Mouse (Mus musculus): Measurements from ENCODE around the gene Sema3a. TPM values are rescaled to one million over a fixed set of nuclear protein-coding genes. Genes with fewer than 3 reads are reported as not detected.

The Sema3a gene
- polyA plus RNA-seq, 1 experiment from 2014 or later: 23.1 TPM

GRCm38 (mm10) chr5:13505839-13506499, 380.8 kb downstream of the Sema3a start:
- Histone ChIP-seq H3K27ac (ENCODE audit: low read depth, low read length) (no peak overlapping the region), H3K9ac (ENCODE audit: low read depth, low read length) (no peak overlapping the region), H3K4me3 (ENCODE audit: low read depth, low read length) (no peak overlapping the region), H3K9me3 (replicated peaks; ENCODE audit: control insufficient read depth, low read length) (no peaks in the 10 kb centered on the region), H3K27me3 (ENCODE audit: control insufficient read depth, insufficient read depth, low read length) (no peaks in the 10 kb centered on the region), H3K4me1 (ENCODE audit: control insufficient read depth, insufficient read depth, low read length) (no peaks in the 10 kb centered on the region), H3K4me2 (no peak overlapping the region), H3K36me3 (ENCODE audit: control insufficient read depth, insufficient read depth, low read length) (no peaks in the 10 kb centered on the region)
- 49% methylated on average over 4 of the region's 4 CpGs for WGBS (ENCODE audit: insufficient replicate concordance)
- ATAC-seq (replicated peaks; ENCODE audit: insufficient number of reproducible peaks, low FRiP score, low TSS enrichment): no peak

- H3K9ac ChIP-seq (ENCODE audit: low read depth, low read length): no peak overlapping the region
- 79% methylated on average over 3 of the region's 3 CpGs for WGBS (ENCODE audit: insufficient replicate concordance)
- no peaks in the 10 kb centered on the region for H3K27me3 ChIP-seq (ENCODE audit: control insufficient read depth, insufficient read depth, low read length)
- no peaks in the 10 kb centered on the region for H3K36me3 ChIP-seq (ENCODE audit: control insufficient read depth, insufficient read depth, low read length)
- ATAC-seq (replicated peaks; ENCODE audit: insufficient number of reproducible peaks, low FRiP score, low TSS enrichment): no peak
- H3K9me3 ChIP-seq (replicated peaks; ENCODE audit: control insufficient read depth, low read length): no peaks in the 10 kb centered on the region
- no peaks in the 10 kb centered on the region for H3K4me1 ChIP-seq (ENCODE audit: control insufficient read depth, insufficient read depth, low read length)
- no peak overlapping the region for H3K27ac ChIP-seq (ENCODE audit: low read depth, low read length)
- no peak overlapping the region for H3K4me3 ChIP-seq (ENCODE audit: low read depth, low read length)
- no peak overlapping the region for H3K4me2 ChIP-seq
Measured at GRCm38 (mm10) chr5:13509163-13509562, 383.9 kb downstream of the Sema3a start.

DNA sequence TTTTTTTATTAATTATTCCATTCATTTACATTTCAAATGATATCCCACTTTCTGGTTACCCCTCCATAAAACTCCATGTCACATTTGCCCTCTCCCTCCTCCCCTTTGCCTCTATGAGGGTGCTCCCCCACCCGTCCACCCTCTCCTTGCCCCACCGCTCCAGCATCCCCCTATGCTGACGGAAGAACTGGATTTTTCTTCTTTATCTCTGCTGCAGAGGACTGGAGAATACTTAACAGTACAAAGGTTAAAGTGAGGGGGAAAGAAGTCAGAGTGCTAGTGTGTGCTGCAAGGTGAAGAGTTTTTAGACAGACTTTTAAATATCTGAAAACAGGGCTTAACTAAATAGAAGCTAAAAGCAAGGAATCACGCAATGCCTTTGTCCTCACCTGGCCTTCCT, 391.8 kb downstream of the Sema3a start:
- Histone ChIP-seq H3K4me3 (ENCODE audit: low read depth, low read length) (no peak overlapping the region), H3K4me1 (ENCODE audit: control insufficient read depth, insufficient read depth, low read length) (no peaks in the 10 kb centered on the region)

GRCm38 (mm10) chr5:13525597-13525996, 400.4 kb downstream of the Sema3a start:
- Histone ChIP-seq H3K4me1 (ENCODE audit: control insufficient read depth, insufficient read depth, low read length) (no peaks in the 10 kb centered on the region), H3K27ac (ENCODE audit: low read depth, low read length) (no peak overlapping the region), H3K9me3 (replicated peaks; ENCODE audit: control insufficient read depth, low read length) (no peaks in the 10 kb centered on the region), H3K4me3 (ENCODE audit: low read depth, low read length) (no peak overlapping the region), H3K9ac (ENCODE audit: low read depth, low read length) (no peak overlapping the region), H3K27me3 (ENCODE audit: control insufficient read depth, insufficient read depth, low read length) (no peaks in the 10 kb centered on the region), H3K36me3 (ENCODE audit: control insufficient read depth, insufficient read depth, low read length) (no peaks in the 10 kb centered on the region), H3K4me2 (no peak overlapping the region)
- 37% methylated on average over 3 of the region's 3 CpGs for WGBS (ENCODE audit: insufficient replicate concordance)
- ATAC-seq (replicated peaks; ENCODE audit: insufficient number of reproducible peaks, low FRiP score, low TSS enrichment): no peak

More for the DNA sequence above, 391.8 kb downstream of the Sema3a start:
- ATAC-seq (replicated peaks; ENCODE audit: insufficient number of reproducible peaks, low FRiP score, low TSS enrichment): no peak
- Histone ChIP-seq H3K9ac (ENCODE audit: low read depth, low read length) (no peak overlapping the region), H3K27ac (ENCODE audit: low read depth, low read length) (no peak overlapping the region), H3K27me3 (ENCODE audit: control insufficient read depth, insufficient read depth, low read length) (no peaks in the 10 kb centered on the region), H3K36me3 (ENCODE audit: control insufficient read depth, insufficient read depth, low read length) (no peaks in the 10 kb centered on the region), H3K9me3 (replicated peaks; ENCODE audit: control insufficient read depth, low read length) (no peaks in the 10 kb centered on the region), H3K4me2 (no peak overlapping the region)
- 76% methylated on average over 4 of the region's 4 CpGs for WGBS (ENCODE audit: insufficient replicate concordance)

GRCm38 (mm10) chr5:13527037-13527464, 401.8 kb downstream of the Sema3a start:
- Histone ChIP-seq H3K4me1 (ENCODE audit: control insufficient read depth, insufficient read depth, low read length) (no peaks in the 10 kb centered on the region), H3K4me2 (no peak overlapping the region), H3K27me3 (ENCODE audit: control insufficient read depth, insufficient read depth, low read length) (no peaks in the 10 kb centered on the region), H3K9ac (ENCODE audit: low read depth, low read length) (no peak overlapping the region), H3K36me3 (ENCODE audit: control insufficient read depth, insufficient read depth, low read length) (no peaks in the 10 kb centered on the region), H3K4me3 (ENCODE audit: low read depth, low read length) (no peak overlapping the region), H3K9me3 (replicated peaks; ENCODE audit: control insufficient read depth, low read length) (no peaks in the 10 kb centered on the region), H3K27ac (ENCODE audit: low read depth, low read length) (peak overlapping the region; percentile 24; the same call in 1 of the 2 replicates)
- peak; percentile 72; the same call in 1 of the 2 replicates for ATAC-seq (replicated peaks; ENCODE audit: insufficient number of reproducible peaks, low FRiP score, low TSS enrichment)
- 28% methylated on average over 7 of the region's 7 CpGs for WGBS (ENCODE audit: insufficient replicate concordance)

DNA sequence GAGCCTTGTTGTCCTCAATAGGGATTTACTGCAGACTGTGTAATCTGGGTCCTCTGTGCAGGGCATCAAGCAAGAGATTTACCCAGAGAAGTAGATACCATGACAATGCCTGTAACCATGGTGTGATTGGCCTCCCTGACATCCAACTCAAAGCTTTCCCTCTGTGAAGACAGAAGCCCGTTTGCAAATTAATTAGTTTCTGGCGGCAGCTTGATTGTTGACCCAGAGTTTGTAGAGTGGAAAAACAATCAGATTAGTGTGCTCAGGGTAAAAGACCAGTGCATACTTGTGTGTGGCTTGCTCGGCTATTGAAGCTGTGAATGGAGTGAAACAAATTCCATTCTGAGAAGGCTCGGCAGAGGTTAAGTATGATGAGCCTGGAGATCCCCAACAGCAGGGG, 404.0 kb downstream of the Sema3a start:
- H3K4me1 ChIP-seq (ENCODE audit: control insufficient read depth, insufficient read depth, low read length): no peaks in the 10 kb centered on the region
- H3K4me2 ChIP-seq: no peak overlapping the region
- H3K9ac ChIP-seq (ENCODE audit: low read depth, low read length): no peak overlapping the region
- H3K9me3 ChIP-seq (replicated peaks; ENCODE audit: control insufficient read depth, low read length): no peaks in the 10 kb centered on the region
- ATAC-seq (replicated peaks; ENCODE audit: insufficient number of reproducible peaks, low FRiP score, low TSS enrichment): no peak
- H3K4me3 ChIP-seq (ENCODE audit: low read depth, low read length): no peak overlapping the region
- no peaks in the 10 kb centered on the region for H3K27me3 ChIP-seq (ENCODE audit: control insufficient read depth, insufficient read depth, low read length)
- no peaks in the 10 kb centered on the region for H3K36me3 ChIP-seq (ENCODE audit: control insufficient read depth, insufficient read depth, low read length)
- 22% methylated on average over 4 of the region's 4 CpGs for WGBS (ENCODE audit: insufficient replicate concordance)
- H3K27ac ChIP-seq (ENCODE audit: low read depth, low read length): no peak overlapping the region

DNA sequence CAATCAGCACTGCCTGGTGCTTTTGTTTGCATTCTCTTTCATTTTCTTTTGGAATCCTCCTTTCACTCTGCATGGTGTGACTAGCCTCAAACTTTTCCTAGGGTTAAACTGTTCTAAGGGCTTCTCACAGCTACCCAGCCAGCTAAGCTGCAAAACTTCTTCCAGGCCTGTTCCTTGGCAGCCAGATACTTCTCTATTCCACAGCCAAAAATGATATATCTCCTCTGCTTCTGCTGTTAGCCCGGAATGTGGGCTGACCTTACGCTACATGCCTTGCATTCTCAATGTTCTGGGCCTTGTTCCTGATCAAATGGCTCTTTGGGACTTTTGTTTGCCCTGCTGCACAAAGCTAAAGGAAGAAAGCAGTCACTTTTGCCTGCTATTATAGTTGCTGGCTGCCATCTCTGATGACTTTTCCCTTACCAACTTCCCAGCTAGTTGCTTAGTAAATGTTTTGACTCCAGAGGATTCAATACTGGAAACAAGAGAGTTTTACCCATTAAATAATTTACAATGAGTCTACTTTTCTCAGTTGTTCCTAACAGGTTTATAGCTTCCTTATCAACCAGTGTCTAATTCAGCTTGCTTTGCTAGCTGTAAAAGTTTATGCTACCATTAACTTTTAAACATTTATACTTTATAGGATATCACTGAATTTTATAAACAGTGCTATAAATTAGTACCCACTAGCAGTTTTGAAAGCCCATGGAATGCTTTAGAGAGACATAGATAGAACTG, 422.4 kb downstream of the Sema3a start:
- H3K9me3 ChIP-seq (replicated peaks; ENCODE audit: control insufficient read depth, low read length): 0 out of 2 replicates have a peak, but pooled peaks cover 2% of the 10 kb centered on the region
- H3K36me3 ChIP-seq (ENCODE audit: control insufficient read depth, insufficient read depth, low read length): no peaks in the 10 kb centered on the region
- H3K27me3 ChIP-seq (ENCODE audit: control insufficient read depth, insufficient read depth, low read length): no peaks in the 10 kb centered on the region
- no peak overlapping the region for H3K4me3 ChIP-seq (ENCODE audit: low read depth, low read length)
- no peak overlapping the region for H3K4me2 ChIP-seq
- H3K4me1 ChIP-seq (ENCODE audit: control insufficient read depth, insufficient read depth, low read length): peaks cover 6% of the 10 kb centered on the region
- 28% methylated on average over 2 of the region's 2 CpGs for WGBS (ENCODE audit: insufficient replicate concordance)
- H3K9ac ChIP-seq (ENCODE audit: low read depth, low read length): no peak overlapping the region
- peak overlapping the region; percentile 71 for H3K27ac ChIP-seq (ENCODE audit: low read depth, low read length)
- ATAC-seq (replicated peaks; ENCODE audit: insufficient number of reproducible peaks, low FRiP score, low TSS enrichment): no peak

DNA sequence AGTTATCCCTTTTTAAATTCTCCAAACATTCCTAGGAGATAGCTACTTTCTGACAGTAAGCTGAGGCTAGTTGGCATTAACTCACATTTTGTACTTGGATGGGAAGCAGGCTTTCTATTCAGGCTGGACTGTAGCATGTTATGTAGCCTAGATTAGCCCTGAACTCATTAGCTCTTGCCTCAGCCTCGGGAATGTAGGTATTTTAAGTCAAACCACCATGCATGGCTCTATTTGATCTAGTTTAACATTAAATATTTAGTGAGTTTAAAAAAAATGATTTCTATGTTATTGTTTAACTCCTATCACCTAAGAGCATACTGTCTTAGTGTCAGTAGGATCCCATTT, 423.0 kb downstream of the Sema3a start:
- ATAC-seq (replicated peaks; ENCODE audit: insufficient number of reproducible peaks, low FRiP score, low TSS enrichment): no peak
- Histone ChIP-seq H3K4me2 (no peak overlapping the region), H3K4me3 (ENCODE audit: low read depth, low read length) (no peak overlapping the region), H3K27ac (ENCODE audit: low read depth, low read length) (no peak overlapping the region), H3K9me3 (replicated peaks; ENCODE audit: control insufficient read depth, low read length) (0 out of 2 replicates have a peak, but pooled peaks cover 2% of the 10 kb centered on the region), H3K9ac (ENCODE audit: low read depth, low read length) (no peak overlapping the region), H3K4me1 (ENCODE audit: control insufficient read depth, insufficient read depth, low read length) (peaks cover 6% of the 10 kb centered on the region), H3K36me3 (ENCODE audit: control insufficient read depth, insufficient read depth, low read length) (no peaks in the 10 kb centered on the region), H3K27me3 (ENCODE audit: control insufficient read depth, insufficient read depth, low read length) (no peaks in the 10 kb centered on the region)
- 45% methylated on average over 1 of the region's 1 CpGs for WGBS (ENCODE audit: insufficient replicate concordance)
